ENCODE assay signal across 8 mouse cellular contexts in genomic region chr6:121109998-121110603, GRCm38 (mm10). TPM values are rescaled to one million over a fixed set of nuclear protein-coding genes. Genes with fewer than 3 reads are reported as not detected.
DNase-seq lines count a peak whose midpoint lies in the region; ATAC-seq and TF ChIP-seq lines count a peak whose summit lies in the region.

No protein-coding gene starts in this region.

- peak; percentile 68 for TF ChIP-seq POLR2A in CH12.LX (IDR thresholded peaks at IDR 0.05; ENCODE audit: low read depth, low read length)
- no peak for TF ChIP-seq POLR2A in testis, adult 2 months (IDR thresholded peaks at IDR 0.05; ENCODE audit: control insufficient read depth, low read depth, low read length)

- ATAC-seq in forebrain, embryonic 11.5 days (replicated peaks; ENCODE audit: low FRiP score), result peak; percentile 98
- ATAC-seq in heart, postnatal 0 days (ENCODE audit: insufficient read depth, low read depth), result peak; percentile 95
- ATAC-seq in liver, embryonic 16.5 days (ENCODE audit: low read depth), result peak; percentile 93
- peak; percentile 98 for ATAC-seq in neural tube, embryonic 13.5 days (ENCODE audit: low read depth)

- peak overlapping the region; percentile 57 for H3K9ac ChIP-seq in CH12.LX (ENCODE audit: insufficient read depth, low read depth)
- H3K9ac ChIP-seq in forebrain, embryonic 11.5 days (ENCODE audit: low read length), result peak overlapping the region; percentile 89
- peak overlapping the region; percentile 99 for H3K9ac ChIP-seq in heart, postnatal 0 days (replicated peaks; ENCODE audit: low read depth, low read length)
- H3K9ac ChIP-seq in liver, embryonic 16.5 days (ENCODE audit: low read depth, low read length), result peak overlapping the region; percentile 98
- H3K9ac ChIP-seq in neural tube, embryonic 13.5 days, result peak overlapping the region; percentile 94

- H3K27me3 ChIP-seq in CH12.LX (replicated peaks), result no peaks in the 10 kb centered on the region
- H3K27me3 ChIP-seq in forebrain, embryonic 11.5 days (ENCODE audit: control insufficient read depth, insufficient read depth, low read length), result no peaks in the 10 kb centered on the region
- no peaks in the 10 kb centered on the region for H3K27me3 ChIP-seq in heart, postnatal 0 days (ENCODE audit: control insufficient read depth, insufficient read depth, low read length)
- H3K27me3 ChIP-seq in liver, embryonic 16.5 days (ENCODE audit: control insufficient read depth, insufficient read depth, low read depth, low read length), result no peaks in the 10 kb centered on the region
- no peaks in the 10 kb centered on the region for H3K27me3 ChIP-seq in neural tube, embryonic 13.5 days
- H3K27me3 ChIP-seq in testis, adult 2 months (ENCODE audit: control insufficient read depth, insufficient read depth, low read length), result no peaks in the 10 kb centered on the region

- peak overlapping the region; percentile 88 to 96 (median 95) for H3K4me3 ChIP-seq in CH12.LX (replicated peaks in 1 of 3; ENCODE audit: low read depth in 2 of 3, low read length in 2 of 3, poor library complexity in 1 of 3)
- peak overlapping the region; percentile 89 for H3K4me3 ChIP-seq in forebrain, embryonic 11.5 days (ENCODE audit: low read depth, low read length)
- H3K4me3 ChIP-seq in heart, postnatal 0 days (ENCODE audit: low read depth, low read length), result peak overlapping the region; percentile 100
- H3K4me3 ChIP-seq in liver, embryonic 16.5 days (ENCODE audit: low read depth, low read length), result peak overlapping the region; percentile 96
- H3K4me3 ChIP-seq in neural tube, embryonic 13.5 days, result peak overlapping the region; percentile 69
- H3K4me3 ChIP-seq in testis, adult 2 months (ENCODE audit: control insufficient read depth, low read depth, low read length), result peak overlapping the region; percentile 79

- dilution Hi-C loops in CH12.LX (cut with MboI; ENCODE audit: extremely low pct_ligation_motif_present, extremely low pct_unique_long_range_greater_than_20kb, low sequenced_read_pairs), result no loop called here

- H3K9me3 ChIP-seq in CH12.LX (replicated peaks; ENCODE audit: low read length), result peaks cover 7% of the 10 kb centered on the region
- no peaks in the 10 kb centered on the region for H3K9me3 ChIP-seq in forebrain, embryonic 11.5 days (ENCODE audit: control insufficient read depth, low read length)
- no peaks in the 10 kb centered on the region for H3K9me3 ChIP-seq in heart, postnatal 0 days (replicated peaks; ENCODE audit: control insufficient read depth, low read length)
- no peaks in the 10 kb centered on the region for H3K9me3 ChIP-seq in liver, embryonic 16.5 days (replicated peaks; ENCODE audit: control insufficient read depth, low read length)
- H3K9me3 ChIP-seq in neural tube, embryonic 13.5 days, result no peaks in the 10 kb centered on the region

- H3K4me1 ChIP-seq in CH12.LX (ENCODE audit: control insufficient read depth in 1 of 2, insufficient read depth in 2 of 2), result peaks cover 8 to 58% of the 10 kb centered on the region in 2 experiments; a peak in 3 of 4 replicates
- peaks cover 6% of the 10 kb centered on the region; the same call in 1 of the 2 replicates for H3K4me1 ChIP-seq in forebrain, embryonic 11.5 days (replicated peaks; ENCODE audit: control insufficient read depth, insufficient read depth, low read length)
- H3K4me1 ChIP-seq in heart, postnatal 0 days (ENCODE audit: control insufficient read depth, insufficient read depth), result peaks cover 21% of the 10 kb centered on the region
- H3K4me1 ChIP-seq in liver, embryonic 16.5 days (ENCODE audit: control insufficient read depth, low read depth, low read length), result peaks cover 45% of the 10 kb centered on the region
- peaks cover 58% of the 10 kb centered on the region for H3K4me1 ChIP-seq in neural tube, embryonic 13.5 days (replicated peaks)
- H3K4me1 ChIP-seq in testis, adult 2 months (ENCODE audit: control insufficient read depth, insufficient read depth, low read length), result peaks cover 8% of the 10 kb centered on the region

- WGBS in forebrain, embryonic 11.5 days, result under 1% methylated on average over 35 of the region's 42 CpGs
- under 1% methylated on average over 31 of the region's 42 CpGs for WGBS in heart, postnatal 0 days
- WGBS in liver, embryonic 16.5 days (ENCODE audit: insufficient replicate concordance), result 0% methylated on average over 29 of the region's 42 CpGs
- 2% methylated on average over 39 of the region's 42 CpGs for WGBS in neural tube, embryonic 13.5 days

- H3K36me3 ChIP-seq in CH12.LX (replicated peaks in 1 of 2; ENCODE audit: control insufficient read depth in 1 of 2, insufficient read depth in 1 of 2, low read length in 1 of 2), result peaks cover 6 to 16% of the 10 kb centered on the region in 2 experiments
- H3K36me3 ChIP-seq in forebrain, embryonic 11.5 days (ENCODE audit: control insufficient read depth, insufficient read depth, low read length), result no peaks in the 10 kb centered on the region
- H3K36me3 ChIP-seq in heart, postnatal 0 days (replicated peaks; ENCODE audit: control insufficient read depth, insufficient read depth, low read length), result peaks cover 19% of the 10 kb centered on the region; the same call in 1 of the 2 replicates
- peaks cover 9% of the 10 kb centered on the region for H3K36me3 ChIP-seq in liver, embryonic 16.5 days (ENCODE audit: control insufficient read depth, insufficient read depth)
- H3K36me3 ChIP-seq in neural tube, embryonic 13.5 days, result no peaks in the 10 kb centered on the region
- H3K36me3 ChIP-seq in testis, adult 2 months (ENCODE audit: control insufficient read depth, insufficient read depth, low read length), result no peaks in the 10 kb centered on the region

- no peak for TF ChIP-seq RAD21 in CH12.LX (IDR thresholded peaks at IDR 0.05; ENCODE audit: low read depth, low read length)

- H3K27ac ChIP-seq in CH12.LX (ENCODE audit: insufficient read depth, low read depth), result peak overlapping the region; percentile 7; the same call in 1 of the 2 replicates
- H3K27ac ChIP-seq in forebrain, embryonic 11.5 days (ENCODE audit: low read depth, low read length), result peak overlapping the region; percentile 50; the same call in 1 of the 2 replicates
- H3K27ac ChIP-seq in heart, postnatal 0 days (ENCODE audit: low read depth), result peak overlapping the region; percentile 98
- H3K27ac ChIP-seq in liver, embryonic 16.5 days (ENCODE audit: low read length), result peak overlapping the region; percentile 94
- H3K27ac ChIP-seq in neural tube, embryonic 13.5 days (replicated peaks), result peak overlapping the region; percentile 93
- H3K27ac ChIP-seq in testis, adult 2 months (ENCODE audit: control insufficient read depth, insufficient read depth, low read depth, low read length), result peak overlapping the region; percentile 82

- peak; percentile 97 for DNase-seq in CH12.LX (ENCODE audit: extremely low read depth)
- DNase-seq in c-Kit-positive CD71-positive TER-119-negative erythroid progenitor cells, embryonic 14.5 days (ENCODE audit: low read depth), result peak; percentile 95
- DNase-seq in forebrain, embryonic 11.5 days (ENCODE audit: low spot score), result peak; percentile 92
- DNase-seq in heart, postnatal 0 days (ENCODE audit: low spot score), result peak; percentile 100
- peak; percentile 87 to 93 for DNase-seq in kidney, postnatal 4 days

- in situ Hi-C loops in CH12.LX (cut with MboI; ENCODE audit: low pct_ligation_motif_present, low pct_unique_long_range_greater_than_20kb, low sequenced_read_pairs), result no loop called here

- TF ChIP-seq CTCF in CH12.LX (conservative IDR thresholded peaks at IDR 0.05 in 1 of 2, IDR thresholded peaks at IDR 0.05 in 1 of 2; ENCODE audit: low read depth in 2 of 2, low read length in 2 of 2), result no peak
- TF ChIP-seq CTCF in heart, postnatal 0 days (IDR thresholded peaks at IDR 0.05; ENCODE audit: low read depth), result no peak
- no peak for TF ChIP-seq CTCF in testis, adult 2 months (IDR thresholded peaks at IDR 0.05; ENCODE audit: control insufficient read depth, insufficient read depth, insufficient replicate concordance, low read depth, low read length)

- TF ChIP-seq EP300 in CH12.LX (IDR thresholded peaks at IDR 0.05; ENCODE audit: low read length), result no peak
- TF ChIP-seq EP300 in heart, postnatal 0 days (IDR thresholded peaks at IDR 0.05; ENCODE audit: low read depth), result peak; percentile 58; the same call in 1 of the 2 replicates

- peaks cover 3% of the 10 kb centered on the region for H3K79me2 ChIP-seq in CH12.LX (replicated peaks; ENCODE audit: control insufficient read depth, extremely low read depth, insufficient read depth, poor library complexity, severe bottlenecking)

- peak overlapping the region; percentile 94; the same call in 1 of the 2 replicates for H3K4me2 ChIP-seq in CH12.LX (ENCODE audit: insufficient read depth, low read depth, poor library complexity, severe bottlenecking)
- H3K4me2 ChIP-seq in forebrain, embryonic 11.5 days (ENCODE audit: low read depth, low read length, severe bottlenecking), result peak overlapping the region; percentile 81
- peak overlapping the region; percentile 97 for H3K4me2 ChIP-seq in heart, postnatal 0 days (ENCODE audit: low read depth, low read length)
- H3K4me2 ChIP-seq in liver, embryonic 16.5 days (ENCODE audit: low read depth, low read length), result peak overlapping the region; percentile 75
- peak overlapping the region; percentile 90 for H3K4me2 ChIP-seq in neural tube, embryonic 13.5 days

TF ChIP-seq in CH12.LX, 34 proteins besides CTCF, POLR2A, EP300 and RAD21 (continues in another document):
- no peak for TF ChIP-seq POLR2AphosphoS2 (IDR thresholded peaks at IDR 0.05; ENCODE audit: low read depth, low read length)
- TF ChIP-seq TBP (conservative IDR thresholded peaks at IDR 0.05; ENCODE audit: low read depth, low read length), result peak; percentile 73
- 0 out of 2 replicates have a peak, but pooled peaks have one; percentile 36 for TF ChIP-seq RCOR1 (conservative IDR thresholded peaks at IDR 0.05; ENCODE audit: low read depth, low read length)
- no peak for TF ChIP-seq USF2 (conservative IDR thresholded peaks at IDR 0.05; ENCODE audit: low read depth, low read length)
- peak; percentile 60; the same call in 1 of the 2 replicates for TF ChIP-seq ZMIZ1 (IDR thresholded peaks at IDR 0.05; ENCODE audit: low read depth, low read length)
- TF ChIP-seq TCF12 (IDR thresholded peaks at IDR 0.05; ENCODE audit: low read depth, low read length), result 0 out of 2 replicates have a peak, but pooled peaks have one; percentile 34
- no peak for TF ChIP-seq CHD2 (IDR thresholded peaks at IDR 0.05; ENCODE audit: low read length)
- TF ChIP-seq CHD1 (IDR thresholded peaks at IDR 0.05; ENCODE audit: low read depth, low read length), result peak; percentile 99

RNA-seq across cellular contexts. Expression of gene Mical3, which starts 20.7 kb away (rescaled TPM):
- total RNA-seq in CH12.LX (2012; rRNA removed) (22.1 and 26.8 TPM in 2 replicates), CH12.LX (2014; rRNA removed) (7.9 and 10.2 TPM in 2 replicates)
- polyA plus RNA-seq in CH12.LX (2012; ENCODE audit: insufficient read length, low read depth), result 56.3 and 61.3 TPM in 2 replicates
- 15.7 and 18.0 TPM in 2 replicates for polyA plus RNA-seq in forebrain, embryonic 11.5 days (2014; fragmentation: Nextera tagmentation; extraction: Ambion mirVana)
- 79.3 and 94.8 TPM in 2 replicates for total RNA-seq in heart, postnatal 0 days (2014; rRNA removed; ENCODE audit: low replicate concordance)
- 23.2 and 30.8 TPM in 2 replicates for polyA plus RNA-seq in heart, postnatal 0 days (2015; fragmentation: Nextera tagmentation; extraction: Ambion mirVana)
- polyA plus RNA-seq in liver, embryonic 16.5 days (2015; fragmentation: Nextera tagmentation; extraction: Ambion mirVana), result 9.2 and 9.3 TPM in 2 replicates
- 28.1 TPM in 2 replicates for polyA plus RNA-seq in neural tube, embryonic 13.5 days (2015; fragmentation: Nextera tagmentation; extraction: Ambion mirVana)
- 199 and 216 TPM in 2 replicates for polyA plus RNA-seq in testis, adult 2 months (2012; rRNA removed)

Comparison
In these comparisons a context has a peak if more than half of its experiments do, and no peak if none do; other contexts are left out.
1. Peak in every context shown above with its lines: DNase-seq, ATAC-seq, H3K4me3 ChIP-seq and H3K27ac ChIP-seq.
2. H3K27ac ChIP-seq: peak in every context shown above with its lines; median percentile 98 in heart, postnatal 0 days; 94 in liver, embryonic 16.5 days; 93 in neural tube, embryonic 13.5 days; 82 in testis, adult 2 months; 50 in forebrain, embryonic 11.5 days; 7 in CH12.LX.